Mouse (Mus musculus): Measurements from ENCODE around the gene Olfr1231. TPM values are rescaled to one million over a fixed set of nuclear protein-coding genes. Genes with fewer than 3 reads are reported as not detected.

Gene Olfr1231
- polyA plus RNA-seq (2021; fragmentation: Nextera tagmentation) = not detected in 2 replicates
- long read RNA-seq, experiment 1 = 0 reads
- long read RNA-seq, experiment 2 = 0 reads

DNA sequence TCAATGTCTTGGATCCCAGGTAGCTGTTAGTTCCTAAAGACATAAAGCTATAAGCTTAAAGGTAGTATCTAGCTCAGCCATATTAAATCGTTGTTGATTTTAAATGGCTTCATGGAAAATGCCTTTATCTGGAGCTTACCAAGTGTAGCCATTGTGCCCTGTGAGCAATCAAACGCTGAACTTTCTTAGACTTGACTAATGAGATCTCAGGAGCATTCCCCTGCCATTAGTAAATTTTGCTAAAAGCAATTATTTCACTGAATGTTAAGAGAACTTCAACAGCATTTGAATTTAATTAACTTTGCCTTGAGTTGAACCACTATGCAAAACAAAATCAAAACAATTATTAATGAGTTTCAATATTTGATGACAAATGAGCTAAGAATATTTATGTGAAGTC lies at the start of gene Olfr1231:
Gene Olfr1231 (minus strand): TSS at position 101 of the 400 bp plus-strand sequence.

DNA sequence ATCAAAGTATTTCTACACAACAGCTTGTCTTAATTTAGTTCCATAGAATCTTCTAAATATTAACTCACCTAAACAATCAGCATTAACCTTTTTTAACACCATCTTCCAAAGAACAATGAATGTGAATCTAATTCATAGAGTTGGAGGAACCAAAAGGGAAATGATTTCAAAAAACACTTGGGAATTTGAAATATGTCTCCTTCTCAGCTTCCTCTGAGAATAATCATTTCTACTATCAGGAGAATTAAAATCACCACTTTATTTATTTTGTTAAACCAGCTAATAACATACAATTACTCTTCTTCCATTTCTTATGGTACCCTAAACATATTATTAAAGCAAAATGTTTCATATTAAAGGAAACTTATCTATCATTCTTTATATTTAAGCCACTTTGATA lies 35.4 kb upstream of the Olfr1231 start, which contains the start of gene Olfr1233:
Gene Olfr1233 (minus strand): TSS at position 101 of the 400 bp plus-strand sequence.

DNA sequence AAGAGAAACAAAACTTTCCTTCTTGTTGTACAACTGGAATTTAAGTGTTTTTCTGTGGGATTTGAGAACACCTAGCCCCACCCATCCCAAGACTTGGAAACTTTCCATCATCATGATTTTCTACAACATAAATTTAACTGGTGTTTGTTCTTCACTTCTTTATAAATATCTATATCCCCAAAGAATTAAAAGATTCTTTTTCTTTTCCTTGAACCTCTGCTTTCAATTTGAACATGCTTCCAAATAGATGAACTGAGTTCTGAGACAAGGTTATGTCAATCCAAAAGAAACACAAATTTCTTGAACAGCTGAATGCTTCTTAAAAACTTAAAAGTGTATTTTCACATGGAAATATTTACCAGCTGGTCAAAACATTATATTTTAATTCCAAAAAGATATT lies 22.7 kb upstream of the Olfr1231 start, which contains the start of gene Olfr1232:
Gene Olfr1232 (minus strand): TSS at position 101 of the 400 bp plus-strand sequence.

DNA sequence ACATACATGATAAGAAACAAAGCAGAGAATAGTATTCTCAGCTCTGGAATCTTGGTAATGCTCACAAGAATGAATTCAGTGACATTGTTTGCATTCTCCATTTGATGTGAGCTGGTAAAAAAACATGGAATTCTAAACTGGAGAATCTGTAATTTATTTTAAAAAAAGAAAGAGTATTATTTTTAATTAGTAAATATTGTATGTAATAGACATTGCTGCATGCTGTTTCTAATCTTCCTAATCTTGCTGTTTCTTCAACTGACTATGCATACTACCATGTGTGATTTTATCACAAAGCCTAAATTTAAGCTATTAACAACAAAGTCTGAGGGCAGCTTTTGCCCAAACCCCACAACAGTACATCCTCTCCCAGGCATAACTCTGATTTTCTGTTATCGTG lies 9.7 kb downstream of the Olfr1231 start, which contains the start of gene Olfr1230:
Gene Olfr1230 (minus strand): TSS at position 101 of the 400 bp plus-strand sequence.

DNA sequence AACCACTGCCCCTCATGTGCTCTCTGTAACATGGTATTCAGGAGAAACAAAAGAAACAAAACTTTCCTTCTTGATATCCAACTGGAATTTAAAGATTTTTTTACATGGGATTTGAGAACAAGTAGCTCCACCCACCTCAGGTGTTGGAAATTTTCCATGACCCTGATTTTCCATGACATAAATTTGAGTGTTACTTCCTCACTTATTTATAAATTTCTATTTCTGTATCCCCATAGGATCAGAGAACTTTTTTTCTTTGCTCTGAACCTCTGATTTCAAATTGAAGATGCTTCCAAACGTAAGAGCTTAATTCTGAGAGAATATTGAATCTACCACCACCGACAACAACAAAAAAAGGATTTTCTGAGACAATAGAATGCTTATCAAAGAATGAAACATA lies 19.0 kb downstream of the Olfr1231 start, which contains the start of gene Olfr1229:
Gene Olfr1229 (minus strand): TSS at position 101 of the 400 bp plus-strand sequence.

DNA sequence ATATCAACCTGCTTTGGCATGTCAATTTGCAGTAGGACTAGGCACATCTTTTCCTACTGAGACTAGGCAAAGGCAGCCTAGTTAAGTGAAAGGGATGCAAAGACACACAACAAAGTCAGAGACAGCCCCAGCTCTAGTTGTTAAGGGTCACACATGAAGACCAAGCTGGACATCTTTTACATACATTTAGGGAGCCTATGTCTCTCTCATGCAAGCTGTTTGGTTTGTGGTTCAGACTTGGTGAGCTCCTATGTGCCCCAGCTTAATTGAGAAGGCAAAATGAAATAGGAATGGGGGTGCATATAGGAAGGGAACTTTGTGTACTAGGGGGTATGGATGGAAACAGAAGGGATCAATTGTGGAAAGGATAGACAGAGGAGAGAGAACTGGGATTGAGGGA lies 52.9 kb downstream of the Olfr1231 start, which contains the start of gene Olfr1228:
Gene Olfr1228 (minus strand): TSS at position 101 of the 400 bp plus-strand sequence.

Other genes with a start within 250 kb of the Olfr1231 start
- gene Olfr1218, start 245.9 kb downstream of the Olfr1231 start, polyA plus RNA-seq (2021; fragmentation: Nextera tagmentation) = not detected in 2 replicates
- gene Olfr1219, start 223.6 kb downstream of the Olfr1231 start, polyA plus RNA-seq (2021; fragmentation: Nextera tagmentation) = not detected in 2 replicates
- gene Olfr1220, start 200.2 kb downstream of the Olfr1231 start, polyA plus RNA-seq (2021; fragmentation: Nextera tagmentation) = not detected in 2 replicates
- not detected in 2 replicates for gene Olfr1221, start 189.8 kb downstream of the Olfr1231 start, polyA plus RNA-seq (2021; fragmentation: Nextera tagmentation)
- gene Olfr1222, start 174.0 kb downstream of the Olfr1231 start, polyA plus RNA-seq (2021; fragmentation: Nextera tagmentation) = not detected in 2 replicates
- gene Olfr1223, start 155.5 kb downstream of the Olfr1231 start, polyA plus RNA-seq (2021; fragmentation: Nextera tagmentation) = not detected in 2 replicates
- gene Olfr1224-ps1, start 143.0 kb downstream of the Olfr1231 start, polyA plus RNA-seq (2021; fragmentation: Nextera tagmentation) = not detected in 2 replicates
- not detected in 2 replicates for gene Olfr1225, start 132.4 kb downstream of the Olfr1231 start, polyA plus RNA-seq (2021; fragmentation: Nextera tagmentation)
- not detected in 2 replicates for gene Olfr1226, start 107.0 kb downstream of the Olfr1231 start, polyA plus RNA-seq (2021; fragmentation: Nextera tagmentation)
- gene Olfr1228, start 53.0 kb downstream of the Olfr1231 start, polyA plus RNA-seq (2021; fragmentation: Nextera tagmentation) = not detected in 2 replicates
- gene Olfr1229, start 19.1 kb downstream of the Olfr1231 start, polyA plus RNA-seq (2021; fragmentation: Nextera tagmentation) = not detected in 2 replicates
- not detected in 2 replicates for gene Olfr1230, start 9.8 kb downstream of the Olfr1231 start, polyA plus RNA-seq (2021; fragmentation: Nextera tagmentation)
- gene Olfr1232, start 22.6 kb upstream of the Olfr1231 start, polyA plus RNA-seq (2021; fragmentation: Nextera tagmentation) = not detected in 2 replicates
- gene Olfr1233, start 35.3 kb upstream of the Olfr1231 start, polyA plus RNA-seq (2021; fragmentation: Nextera tagmentation) = not detected in 2 replicates
- gene Olfr1234, start 57.8 kb upstream of the Olfr1231 start, polyA plus RNA-seq (2021; fragmentation: Nextera tagmentation) = not detected in 2 replicates
- not detected in 2 replicates for gene Olfr1238, start 102.6 kb upstream of the Olfr1231 start, polyA plus RNA-seq (2021; fragmentation: Nextera tagmentation)
- gene Olfr1239, start 113.3 kb upstream of the Olfr1231 start, polyA plus RNA-seq (2021; fragmentation: Nextera tagmentation) = not detected in 2 replicates
- gene Olfr1240, start 135.9 kb upstream of the Olfr1231 start, polyA plus RNA-seq (2021; fragmentation: Nextera tagmentation) = not detected in 2 replicates
- not detected in 2 replicates for gene Olfr1241, start 180.1 kb upstream of the Olfr1231 start, polyA plus RNA-seq (2021; fragmentation: Nextera tagmentation)
- gene Olfr1242, start 191.3 kb upstream of the Olfr1231 start, polyA plus RNA-seq (2021; fragmentation: Nextera tagmentation) = not detected in 2 replicates
- gene Olfr1243, start 224.4 kb upstream of the Olfr1231 start, polyA plus RNA-seq (2021; fragmentation: Nextera tagmentation) = not detected in 2 replicates

Data from left cerebral cortex, adult 6 months (tissue).